Mouse (Mus musculus): ENCODE results near the gene Nfatc4. TPM values are rescaled to one million over a fixed set of nuclear protein-coding genes. Genes with fewer than 3 reads are reported as not detected.

Nfatc4 gene
- total and polyA plus RNA-seq, 3 experiments, result 0.71 TPM; not detected in 2

- DNase-seq (ENCODE audit: low spot score) (no peak), ATAC-seq (ENCODE audit: extremely low read depth, insufficient number of reproducible peaks, low FRiP score, poor library complexity, severe bottlenecking) (no peak)
- Histone ChIP-seq H3K4me1 (ENCODE audit: insufficient read depth, low read depth, low read length) (peaks cover 23% of the 10 kb centered on the region), H3K36me3 (replicated peaks) (no peaks in the 10 kb centered on the region), H3K4me3 (ENCODE audit: low read depth, low read length) (no peak overlapping the region), H3K27me3 (ENCODE audit: insufficient read depth, low read length) (peaks cover 76% of the 10 kb centered on the region), H3K9me3 (replicated peaks) (no peaks in the 10 kb centered on the region)
- no peak for TF ChIP-seq POLR2AphosphoS5 (IDR thresholded peaks at IDR 0.05; ENCODE audit: insufficient replicate concordance, low read depth, low read length)
- no peak for TF ChIP-seq TAL1 (conservative IDR thresholded peaks at IDR 0.05; ENCODE audit: low read depth, low read length)
- TF ChIP-seq GATA2 (IDR thresholded peaks at IDR 0.05; ENCODE audit: borderline replicate concordance, low read depth, low read length), result no peak
- TF ChIP-seq CTCF (IDR thresholded peaks at IDR 0.05; ENCODE audit: low read depth, low read length), result no peak
- TF ChIP-seq GATA1 (IDR thresholded peaks at IDR 0.05; ENCODE audit: borderline replicate concordance, low read length), result no peak
Observed at GRCm38 (mm10) chr14:55825216-55826051, 2.5 kb downstream of the Nfatc4 start.

GRCm38 (mm10) chr14:55826142-55826541, 3.2 kb downstream of the Nfatc4 start:
- Histone ChIP-seq H3K27me3 (ENCODE audit: insufficient read depth, low read length) (peaks cover 74% of the 10 kb centered on the region), H3K9me3 (replicated peaks) (no peaks in the 10 kb centered on the region), H3K4me3 (ENCODE audit: low read depth, low read length) (no peak overlapping the region), H3K4me1 (ENCODE audit: insufficient read depth, low read depth, low read length) (peaks cover 23% of the 10 kb centered on the region), H3K36me3 (replicated peaks) (no peaks in the 10 kb centered on the region)
- ATAC-seq (ENCODE audit: extremely low read depth, insufficient number of reproducible peaks, low FRiP score, poor library complexity, severe bottlenecking), result no peak
- no peak for TF ChIP-seq GATA1 (IDR thresholded peaks at IDR 0.05; ENCODE audit: borderline replicate concordance, low read length)
- no peak for TF ChIP-seq CTCF (IDR thresholded peaks at IDR 0.05; ENCODE audit: low read depth, low read length)
- DNase-seq (ENCODE audit: low spot score), result no peak

GRCm38 (mm10) chr14:55826551-55827340, 3.8 kb downstream of the Nfatc4 start:
- H3K36me3 ChIP-seq (replicated peaks), result no peaks in the 10 kb centered on the region
- ATAC-seq (ENCODE audit: extremely low read depth, insufficient number of reproducible peaks, low FRiP score, poor library complexity, severe bottlenecking) (no peak), DNase-seq (ENCODE audit: low spot score) (no peak)
- no peaks in the 10 kb centered on the region for H3K9me3 ChIP-seq (replicated peaks)
- no peak overlapping the region for H3K4me3 ChIP-seq (ENCODE audit: low read depth, low read length)
- peaks cover 80% of the 10 kb centered on the region for H3K27me3 ChIP-seq (ENCODE audit: insufficient read depth, low read length)
- peaks cover 23% of the 10 kb centered on the region for H3K4me1 ChIP-seq (ENCODE audit: insufficient read depth, low read depth, low read length)
- TF ChIP-seq CTCF (IDR thresholded peaks at IDR 0.05; ENCODE audit: low read depth, low read length) (no peak), TAL1 (conservative IDR thresholded peaks at IDR 0.05; ENCODE audit: low read depth, low read length) (no peak), POLR2AphosphoS5 (IDR thresholded peaks at IDR 0.05; ENCODE audit: insufficient replicate concordance, low read depth, low read length) (no peak), GATA1 (IDR thresholded peaks at IDR 0.05; ENCODE audit: borderline replicate concordance, low read length) (no peak), GATA2 (IDR thresholded peaks at IDR 0.05; ENCODE audit: borderline replicate concordance, low read depth, low read length) (no peak)

- Histone ChIP-seq H3K36me3 (replicated peaks) (no peaks in the 10 kb centered on the region), H3K4me1 (ENCODE audit: insufficient read depth, low read depth, low read length) (peaks cover 8% of the 10 kb centered on the region), H3K4me3 (ENCODE audit: low read depth, low read length) (no peak overlapping the region), H3K9me3 (replicated peaks) (no peaks in the 10 kb centered on the region), H3K27me3 (ENCODE audit: insufficient read depth, low read length) (peaks cover 82% of the 10 kb centered on the region)
- ATAC-seq (ENCODE audit: extremely low read depth, insufficient number of reproducible peaks, low FRiP score, poor library complexity, severe bottlenecking), result no peak
- DNase-seq (ENCODE audit: low spot score), result no peak
- TF ChIP-seq CTCF (IDR thresholded peaks at IDR 0.05; ENCODE audit: low read depth, low read length) (no peak), GATA2 (IDR thresholded peaks at IDR 0.05; ENCODE audit: borderline replicate concordance, low read depth, low read length) (no peak), TAL1 (conservative IDR thresholded peaks at IDR 0.05; ENCODE audit: low read depth, low read length) (no peak), POLR2AphosphoS5 (IDR thresholded peaks at IDR 0.05; ENCODE audit: insufficient replicate concordance, low read depth, low read length) (no peak), GATA1 (IDR thresholded peaks at IDR 0.05; ENCODE audit: borderline replicate concordance, low read length) (no peak)
Observed at GRCm38 (mm10) chr14:55828716-55829263, 5.8 kb downstream of the Nfatc4 start.

GRCm38 (mm10) chr14:55829854-55830253, 6.9 kb downstream of the Nfatc4 start:
- no peak for TF ChIP-seq GATA1 (IDR thresholded peaks at IDR 0.05; ENCODE audit: borderline replicate concordance, low read length)
- no peak for TF ChIP-seq TAL1 (conservative IDR thresholded peaks at IDR 0.05; ENCODE audit: low read depth, low read length)
- no peak for TF ChIP-seq POLR2AphosphoS5 (IDR thresholded peaks at IDR 0.05; ENCODE audit: insufficient replicate concordance, low read depth, low read length)
- TF ChIP-seq GATA2 (IDR thresholded peaks at IDR 0.05; ENCODE audit: borderline replicate concordance, low read depth, low read length), result no peak
- no peak for TF ChIP-seq CTCF (IDR thresholded peaks at IDR 0.05; ENCODE audit: low read depth, low read length)
- Histone ChIP-seq H3K36me3 (replicated peaks) (no peaks in the 10 kb centered on the region), H3K4me1 (ENCODE audit: insufficient read depth, low read depth, low read length) (0 out of 2 replicates have a peak, but pooled peaks cover 2% of the 10 kb centered on the region), H3K27me3 (ENCODE audit: insufficient read depth, low read length) (peaks cover 82% of the 10 kb centered on the region), H3K9me3 (replicated peaks) (no peaks in the 10 kb centered on the region), H3K4me3 (ENCODE audit: low read depth, low read length) (no peak overlapping the region)
- DNase-seq (ENCODE audit: low spot score), result no peak
- no peak for ATAC-seq (ENCODE audit: extremely low read depth, insufficient number of reproducible peaks, low FRiP score, poor library complexity, severe bottlenecking)

- H3K27me3 ChIP-seq (ENCODE audit: insufficient read depth, low read length), result peaks cover 78% of the 10 kb centered on the region
Observed at GRCm38 (mm10) chr14:55830331-55830730, 7.4 kb downstream of the Nfatc4 start.

More at GRCm38 (mm10) chr14:55830331-55830730, 7.4 kb downstream of the Nfatc4 start:
- Histone ChIP-seq H3K9me3 (replicated peaks) (no peaks in the 10 kb centered on the region), H3K4me1 (ENCODE audit: insufficient read depth, low read depth, low read length) (0 out of 2 replicates have a peak, but pooled peaks cover 2% of the 10 kb centered on the region), H3K4me3 (ENCODE audit: low read depth, low read length) (no peak overlapping the region), H3K36me3 (replicated peaks) (no peaks in the 10 kb centered on the region)
- no peak for DNase-seq (ENCODE audit: low spot score)
- ATAC-seq (ENCODE audit: extremely low read depth, insufficient number of reproducible peaks, low FRiP score, poor library complexity, severe bottlenecking), result no peak
- no peak for TF ChIP-seq GATA1 (IDR thresholded peaks at IDR 0.05; ENCODE audit: borderline replicate concordance, low read length)

All from G1E (cell line).